8 mouse cellular contexts compared by ENCODE assay signal in the genomic region with DNA sequence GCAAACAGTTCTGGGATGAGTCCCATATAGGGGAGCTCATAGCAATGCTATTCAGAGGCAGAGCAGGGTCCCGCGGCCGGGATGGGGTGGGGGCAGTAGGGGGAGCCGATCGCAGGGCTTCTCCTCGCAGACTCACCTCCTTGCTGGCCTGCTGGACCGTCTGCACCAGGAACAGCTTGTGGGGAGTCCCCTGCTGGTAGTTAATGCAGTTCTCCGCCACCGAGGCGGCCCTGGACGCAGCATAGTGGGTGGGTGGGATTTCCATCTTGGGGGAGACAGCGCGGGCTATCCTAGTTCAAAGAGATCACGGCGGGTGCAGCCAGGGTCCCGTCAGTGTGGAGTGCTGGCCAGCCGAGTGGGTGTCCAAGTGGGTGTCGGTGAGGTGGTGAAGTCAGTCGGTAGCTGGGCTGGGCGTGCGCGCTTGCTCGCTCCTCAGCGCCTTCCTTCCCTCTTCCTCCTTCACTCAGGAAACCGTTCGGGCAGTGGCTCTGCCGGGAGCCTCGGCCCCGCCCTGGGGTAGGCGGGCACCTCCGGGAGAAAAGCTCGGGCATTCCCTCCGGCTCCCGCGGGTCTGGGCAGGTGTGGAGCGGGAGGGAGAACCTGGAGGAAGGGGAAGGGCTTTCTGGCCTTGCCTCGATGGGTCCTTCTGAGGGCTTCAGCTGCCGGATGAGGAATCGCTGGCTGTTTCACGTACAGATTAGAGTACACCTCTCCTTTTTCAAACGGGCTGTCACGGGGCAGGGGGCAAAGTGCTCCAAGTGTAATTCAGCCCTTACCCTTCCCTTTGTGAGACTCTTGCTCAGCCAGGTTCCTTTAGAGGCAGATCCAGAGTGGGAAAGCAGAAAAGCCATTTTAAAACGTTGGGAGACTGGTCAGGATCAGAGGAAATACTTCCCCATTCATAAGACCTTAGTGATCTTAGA. TPM values are rescaled to one million over a fixed set of nuclear protein-coding genes. Genes with fewer than 3 reads are reported as not detected.
DNase-seq lines count a peak whose midpoint lies in the region; ATAC-seq and TF ChIP-seq lines count a peak whose summit lies in the region.

Gene Lxn, minus strand, starts transcription at position 477 of the 923 bp plus-strand sequence.

- H3K4me1 ChIP-seq in G1E (ENCODE audit: insufficient read depth, low read depth, low read length), result peaks cover 17% of the 10 kb centered on the region
- H3K4me1 ChIP-seq in lung, embryonic 14.5 days (ENCODE audit: insufficient read depth), result no peaks in the 10 kb centered on the region
- peaks cover 8% of the 10 kb centered on the region for H3K4me1 ChIP-seq in thymus, adult 2 months (replicated peaks; ENCODE audit: control insufficient read depth, insufficient read depth, low read length)

- under 1% methylated on average over 43 of the region's 43 CpGs for WGBS in lung, embryonic 14.5 days
- 1% methylated on average over 43 of the region's 43 CpGs for WGBS in thymus, adult 2 months

- peak within 1 kb of the TSS; percentile 62 for H3K9ac ChIP-seq in lung, embryonic 14.5 days

- peak within 1 kb of the TSS; percentile 78 for H3K4me3 ChIP-seq in G1E (ENCODE audit: low read depth, low read length)
- peak within 1 kb of the TSS; percentile 53 for H3K4me3 ChIP-seq in lung, embryonic 14.5 days (ENCODE audit: low read depth, low read length)
- peak within 1 kb of the TSS; percentile 93 for H3K4me3 ChIP-seq in thymus, adult 2 months (ENCODE audit: control insufficient read depth, insufficient read depth, low read length)

- no peak for TF ChIP-seq CTCF in G1E (IDR thresholded peaks at IDR 0.05; ENCODE audit: low read depth, low read length)
- peak; percentile 66 for TF ChIP-seq CTCF in lung, embryonic 14.5 days (IDR thresholded peaks at IDR 0.05; ENCODE audit: low read depth)
- 0 out of 2 replicates have a peak, but pooled peaks have one; percentile 23 for TF ChIP-seq CTCF in thymus, adult 2 months (IDR thresholded peaks at IDR 0.05; ENCODE audit: borderline replicate concordance, control insufficient read depth, extremely low read depth, insufficient read depth, low read length, poor library complexity)

- peak within 1 kb of the TSS; percentile 79 for H3K4me2 ChIP-seq in lung, embryonic 14.5 days

- TF ChIP-seq POLR2A in thymus, adult 2 months (IDR thresholded peaks at IDR 0.05; ENCODE audit: control insufficient read depth, extremely low read depth, insufficient read depth, low read length, poor library complexity), result 0 out of 2 replicates have a peak, but pooled peaks have one; percentile 34

- H3K9me3 ChIP-seq in G1E (replicated peaks), result no peaks in the 10 kb centered on the region
- H3K9me3 ChIP-seq in lung, embryonic 14.5 days (ENCODE audit: low read depth, low read length), result no peaks in the 10 kb centered on the region

- H3K27me3 ChIP-seq in G1E (ENCODE audit: insufficient read depth, low read length), result no peaks in the 10 kb centered on the region
- no peaks in the 10 kb centered on the region for H3K27me3 ChIP-seq in lung, embryonic 14.5 days (ENCODE audit: insufficient read depth, low read length)
- H3K27me3 ChIP-seq in thymus, adult 2 months (ENCODE audit: control insufficient read depth, insufficient read depth, low read length), result no peaks in the 10 kb centered on the region

- peak within 1 kb of the TSS; percentile 89 for H3K27ac ChIP-seq in lung, embryonic 14.5 days (ENCODE audit: low read depth)
- H3K27ac ChIP-seq in thymus, adult 2 months (ENCODE audit: control insufficient read depth, insufficient read depth, low read length), result no peak within 1 kb of the TSS

- ATAC-seq in G1E (ENCODE audit: extremely low read depth, insufficient number of reproducible peaks, low FRiP score, poor library complexity, severe bottlenecking), result peak; percentile 82
- ATAC-seq in hematopoietic stem cell, adult 5-6 weeks (replicated peaks in 1 of 2; ENCODE audit: insufficient read depth in 1 of 2, low FRiP score in 2 of 2, low TSS enrichment in 1 of 2, low read depth in 1 of 2, poor library complexity in 2 of 2, severe bottlenecking in 2 of 2), result peak; percentile 93 to 96
- ATAC-seq in lung, embryonic 14.5 days (ENCODE audit: insufficient read depth), result peak; percentile 91
- peak; percentile 63 for ATAC-seq in neutrophil, adult 5-6 weeks (ENCODE audit: extremely low read depth, insufficient number of reproducible peaks, low FRiP score, poor library complexity, severe bottlenecking)

- H3K36me3 ChIP-seq in G1E (replicated peaks), result peaks cover 72% of the 10 kb centered on the region
- peaks cover 28% of the 10 kb centered on the region for H3K36me3 ChIP-seq in lung, embryonic 14.5 days (ENCODE audit: insufficient read depth)
- H3K36me3 ChIP-seq in thymus, adult 2 months (ENCODE audit: control insufficient read depth, insufficient read depth, low read length), result peaks cover 13% of the 10 kb centered on the region

- DNase-seq in G1E (ENCODE audit: low spot score), result peak; percentile 76
- DNase-seq in cerebellum, adult 9-11 months, result peak; percentile 63
- peak; percentile 25 to 69 for DNase-seq in frontal cortex, adult 2 months (ENCODE audit: extremely low spot score in 1 of 2, low spot score in 1 of 2)
- peak; percentile 25 to 42 for DNase-seq in layer of hippocampus, adult 8-10 months (ENCODE audit: low spot score in 2 of 2)
- DNase-seq in lung, embryonic 14.5 days, result peak; percentile 82
- peak; percentile 57 for DNase-seq in thymus, adult 2 months

RNA-seq across cellular contexts. Expression of gene Lxn, which starts in this region (rescaled TPM):
- total RNA-seq in G1E (2014; fragmentation: Nextera tagmentation), result 44.2 and 59.2 TPM in 2 replicates
- 84.6 and 92.3 TPM in 2 replicates for total RNA-seq in G1E (2017)
- polyA plus RNA-seq in G1E (2012), result 26.1 and 30.6 TPM in 2 replicates
- polyA plus RNA-seq in frontal cortex, adult 2 months (2012; rRNA removed), result 76.4 and 78.9 TPM in 2 replicates
- 18.4 and 22.6 TPM in 2 replicates for total RNA-seq in hematopoietic stem cell, adult 5-6 weeks (2017)
- 10 to 100 TPM; 49.1 to 58.4 (median 53.4) TPM for total RNA-seq in layer of hippocampus, adult 8-10 months (2022)
- polyA plus RNA-seq in lung, embryonic 14.5 days (2014; fragmentation: Nextera tagmentation; extraction: Ambion mirVana), result 191 and 197 TPM in 2 replicates
- total RNA-seq in neutrophil, adult 5-6 weeks (2017), result 1.6 and 2.6 TPM in 2 replicates
- 45.3 and 51.5 TPM in 2 replicates for polyA plus RNA-seq in thymus, adult 2 months (2012; rRNA removed)
